Mouse (Mus musculus) CH12.LX (cell line): Measurements from ENCODE around the gene Prkd3. TPM values are rescaled to one million over a fixed set of nuclear protein-coding genes. Genes with fewer than 3 reads are reported as not detected.

Experiments used
- DNase-seq: peaks from one replicate; pipeline ENCODE4 v3.0.0-alpha.2; 2013; ENCODE audit errors: extremely low read depth
- H3K27ac ChIP-seq: 2 replicates; pipeline ENCODE4 v1.5.1; 2012; ENCODE audit warnings: low read depth, mild to moderate bottlenecking, control low read depth, moderate library complexity; ENCODE audit not compliant: insufficient read depth
- H3K27me3 ChIP-seq: replicated peaks from 2 replicates; pipeline ENCODE3; 2012; ENCODE audit warnings: inconsistent platforms
- H3K36me3 ChIP-seq, 2 experiments: replicated peaks in 1 of 2; 2 replicates each; pipeline versions ENCODE3 to v1.6.1; 2012; ENCODE audit warnings: inconsistent platforms in 1 of 2, low read length in 1 of 2, mild to moderate bottlenecking in 1 of 2, mixed read lengths in 1 of 2, moderate library complexity in 1 of 2; ENCODE audit not compliant: control insufficient read depth in 1 of 2, insufficient read depth in 1 of 2
- H3K4me1 ChIP-seq, 2 experiments: 2 replicates each; pipeline ENCODE4 v1.6.1; 2012; ENCODE audit warnings: inconsistent platforms in 1 of 2, moderate library complexity in 1 of 2; ENCODE audit not compliant: insufficient read depth in 2 of 2, control insufficient read depth in 1 of 2
- H3K4me2 ChIP-seq: 2 replicates; pipeline ENCODE4 v1.6.1; 2012; ENCODE audit warnings: low read depth, mild to moderate bottlenecking, control low read depth; ENCODE audit not compliant: poor library complexity, insufficient read depth, severe bottlenecking
- H3K4me3 ChIP-seq, 3 experiments: fragments of 150-350 bp in 1 of 3; sonication (generic) in 1 of 3; replicated peaks in 1 of 3; 2 replicates each; pipeline versions ENCODE3 to v1.5.1; 2011 to 2012; ENCODE audit warnings: low read depth in 2 of 3, low read length in 2 of 3, mild to moderate bottlenecking in 2 of 3, moderate library complexity in 2 of 3, control low read depth in 1 of 3, improper control_type of control experiment in 1 of 3, inconsistent platforms in 1 of 3, mixed read lengths in 1 of 3; ENCODE audit not compliant: poor library complexity in 1 of 3
- H3K79me2 ChIP-seq: replicated peaks from 2 replicates; pipeline ENCODE4 v1.6.1; 2012; ENCODE audit warnings: mild to moderate bottlenecking, moderate library complexity; ENCODE audit not compliant: control insufficient read depth, poor library complexity, insufficient read depth, severe bottlenecking; ENCODE audit errors: extremely low read depth
- H3K9ac ChIP-seq: 2 replicates; pipeline ENCODE4 v1.6.1; 2012; ENCODE audit warnings: low read depth, mild to moderate bottlenecking, control low read depth, moderate library complexity; ENCODE audit not compliant: insufficient read depth
- H3K9me3 ChIP-seq: replicated peaks from 2 replicates; pipeline ENCODE3; 2012; ENCODE audit warnings: low read length, inconsistent platforms, mixed read lengths
- BHLHE40 ChIP-seq: IDR thresholded peaks from 2 replicates; pipeline ENCODE4 v1.6.1; 2011; ENCODE audit warnings: mild to moderate bottlenecking, low read depth, low read length, improper control_type of control experiment
- CTCF ChIP-seq, 2 experiments: IDR thresholded peaks in 1 of 2; conservative IDR thresholded peaks in 1 of 2; 2 replicates each; pipeline ENCODE4 v1.5.1; 2011 to 2012; ENCODE audit warnings: low read depth in 2 of 2, low read length in 2 of 2, improper control_type of control experiment in 1 of 2, inconsistent platforms in 1 of 2, mild to moderate bottlenecking in 1 of 2, moderate library complexity in 1 of 2
- E2F4 ChIP-seq: IDR thresholded peaks from 2 replicates; pipeline ENCODE4 v1.6.1; 2011; ENCODE audit warnings: low read depth, low read length, improper control_type of control experiment; ENCODE audit not compliant: insufficient replicate concordance
- ELF1 ChIP-seq: IDR thresholded peaks from 2 replicates; pipeline ENCODE4 v1.6.1; 2014; ENCODE audit warnings: low read depth, mild to moderate bottlenecking, inconsistent platforms, low read length, improper control_type of control experiment
- EP300 ChIP-seq: IDR thresholded peaks from 2 replicates; pipeline ENCODE4 v1.6.1; 2011; ENCODE audit warnings: low read length, improper control_type of control experiment
- GABPA ChIP-seq: IDR thresholded peaks from 2 replicates; pipeline ENCODE4 v1.6.1; 2012; ENCODE audit warnings: low read depth, low read length, improper control_type of control experiment, inconsistent platforms; ENCODE audit not compliant: insufficient replicate concordance
- IRF4 ChIP-seq: IDR thresholded peaks from 2 replicates; pipeline ENCODE4 v1.6.1; 2014; ENCODE audit warnings: low read depth, mild to moderate bottlenecking, inconsistent platforms, low read length, improper control_type of control experiment
- JUN ChIP-seq: IDR thresholded peaks from 2 replicates; pipeline ENCODE4 v1.6.1; 2011; ENCODE audit warnings: low read depth, mild to moderate bottlenecking, low read length, improper control_type of control experiment, moderate library complexity; ENCODE audit not compliant: insufficient read depth
- MAX ChIP-seq: IDR thresholded peaks from 2 replicates; pipeline ENCODE4 v1.6.1; 2011; ENCODE audit warnings: low read length, improper control_type of control experiment
- MAZ ChIP-seq: IDR thresholded peaks from 2 replicates; pipeline ENCODE4 v1.6.1; 2012; ENCODE audit warnings: low read depth, mild to moderate bottlenecking, inconsistent platforms, low read length, improper control_type of control experiment, moderate library complexity
- MXI1 ChIP-seq: IDR thresholded peaks from 2 replicates; pipeline ENCODE4 v1.6.1; 2011; ENCODE audit warnings: mild to moderate bottlenecking, low read depth, low read length, improper control_type of control experiment
- NELFE ChIP-seq: IDR thresholded peaks from 2 replicates; pipeline ENCODE4 v1.6.1; 2011; ENCODE audit warnings: low read depth, low read length, improper control_type of control experiment
- PAX5 ChIP-seq: IDR thresholded peaks from 2 replicates; pipeline ENCODE4 v1.6.1; 2012; ENCODE audit warnings: low read length, inconsistent platforms, mixed read lengths
- RAD21 ChIP-seq: IDR thresholded peaks from 2 replicates; pipeline ENCODE4 v1.6.1; 2011; ENCODE audit warnings: low read depth, mild to moderate bottlenecking, low read length, improper control_type of control experiment, moderate library complexity
- RCOR1 ChIP-seq: conservative IDR thresholded peaks from 2 replicates; pipeline ENCODE4 v1.6.1; 2012; ENCODE audit warnings: low read depth, mild to moderate bottlenecking, inconsistent platforms, low read length, improper control_type of control experiment
- SMC3 ChIP-seq: IDR thresholded peaks from 2 replicates; pipeline ENCODE4 v1.6.1; 2011; ENCODE audit warnings: low read depth, low read length, improper control_type of control experiment
- TCF12 ChIP-seq: IDR thresholded peaks from 2 replicates; pipeline ENCODE4 v1.6.1; 2014; ENCODE audit warnings: low read depth, mild to moderate bottlenecking, inconsistent platforms, low read length, improper control_type of control experiment
- UBTF ChIP-seq: IDR thresholded peaks from 2 replicates; pipeline ENCODE4 v1.6.1; 2012; ENCODE audit warnings: low read depth, mild to moderate bottlenecking, inconsistent platforms, low read length, improper control_type of control experiment, moderate library complexity
- ZC3H11A ChIP-seq: IDR thresholded peaks from 2 replicates; pipeline ENCODE4 v1.6.1; 2012; ENCODE audit warnings: low read depth, mild to moderate bottlenecking, inconsistent platforms, low read length, improper control_type of control experiment
- ZKSCAN1 ChIP-seq: IDR thresholded peaks from 2 replicates; pipeline ENCODE4 v1.6.1; 2012; ENCODE audit warnings: low read depth, inconsistent platforms, low read length, improper control_type of control experiment, borderline replicate concordance
- dilution Hi-C: fragments of 300-500 bp; cut with MboI; formaldehyde crosslinking; loops from 2 replicates; pipeline ENCODE4 v1.14.3; 2020; ENCODE audit warnings: low sequenced_read_pairs; ENCODE audit not compliant: extremely low pct_unique_long_range_greater_than_20kb, extremely low pct_ligation_motif_present
- in situ Hi-C: fragments of 300-500 bp; cut with MboI; formaldehyde crosslinking; loops from 3 replicates; pipeline ENCODE4 v1.14.3; 2019; ENCODE audit warnings: low sequenced_read_pairs, low pct_ligation_motif_present, low pct_unique_long_range_greater_than_20kb, mixed read lengths
- polyA plus RNA-seq: library from polyadenylated mRNA; unstranded; fragments of >175 nt; gene quantifications from 2 replicates; pipeline ENCODE4 v1.2.1, GENCODE M21; 2012; ENCODE audit warnings: low read depth; ENCODE audit not compliant: insufficient read length
- total RNA-seq, 2 experiments: library from RNA; depleted of rRNA; stranded (reverse); fragments of 300-350 nt in 1 of 2; fragments of >200 nt in 1 of 2; gene quantifications; 2 replicates each; pipeline ENCODE4 v1.2.3; 2012 to 2014

Prkd3 gene
- total and polyA plus RNA-seq, 3 experiments, result not detected

- H3K27me3 ChIP-seq, result no peaks in the 10 kb centered on the region
- no peak overlapping the region for H3K9ac ChIP-seq
- H3K4me3 ChIP-seq, result no peak overlapping the region
- no peak for DNase-seq
- in situ Hi-C loops, result no loop called here
- H3K4me2 ChIP-seq, result no peak overlapping the region
- dilution Hi-C loops, result no loop called here
- no peaks in the 10 kb centered on the region for H3K79me2 ChIP-seq
- no peaks in the 10 kb centered on the region for H3K36me3 ChIP-seq
- TF ChIP-seq NELFE (no peak), RCOR1 (no peak), ZC3H11A (no peak), MAX (no peak), EP300 (no peak), JUN (no peak), MAZ (no peak), ELF1 (no peak), PAX5 (no peak)
- no peak overlapping the region for H3K27ac ChIP-seq
- H3K9me3 ChIP-seq, result no peaks in the 10 kb centered on the region
- H3K4me1 ChIP-seq, result peaks cover 0 to 3% of the 10 kb centered on the region in 2 experiments; a peak in 1 of 4 replicates
Measured at GRCm38 (mm10) chr17:78964387-78964786, 56.2 kb downstream of the Prkd3 start.

GRCm38 (mm10) chr17:78959473-78959872, 61.1 kb downstream of the Prkd3 start:
- Histone ChIP-seq H3K4me2 (peak overlapping the region; percentile 50; the same call in 1 of the 2 replicates), H3K36me3 (no peaks in the 10 kb centered on the region), H3K4me3 (no peak overlapping the region), H3K9me3 (no peaks in the 10 kb centered on the region), H3K27me3 (no peaks in the 10 kb centered on the region), H3K27ac (no peak overlapping the region), H3K4me1 (peaks cover 0 to 5% of the 10 kb centered on the region in 2 experiments; a peak in 2 of 4 replicates), H3K9ac (no peak overlapping the region), H3K79me2 (no peaks in the 10 kb centered on the region)
- peak; percentile 68 for TF ChIP-seq RAD21
- TF ChIP-seq CTCF (conservative IDR thresholded peaks at IDR 0.05 in 1 of 2, IDR thresholded peaks at IDR 0.05 in 1 of 2; ENCODE audit: low read depth in 2 of 2, low read length in 2 of 2), result peak; percentile 17 to 63; a peak in 2 of 4 replicates
- TF ChIP-seq TCF12, result no peak
- peak; percentile 47 for TF ChIP-seq SMC3
- in situ Hi-C loops, result no loop called here
- dilution Hi-C loops, result no loop called here
- no peak for DNase-seq

GRCm38 (mm10) chr17:78953240-78953639, 67.4 kb downstream of the Prkd3 start:
- Histone ChIP-seq H3K4me2 (no peak overlapping the region), H3K36me3 (peaks cover 0 to under 1% of the 10 kb centered on the region in 2 experiments)

More at GRCm38 (mm10) chr17:78953240-78953639, 67.4 kb downstream of the Prkd3 start:
- H3K4me3 ChIP-seq, result no peak overlapping the region
- peaks cover 0 to 2% of the 10 kb centered on the region in 2 experiments; a peak in 1 of 4 replicates for H3K4me1 ChIP-seq
- no peak overlapping the region for H3K9ac ChIP-seq
- H3K27me3 ChIP-seq, result no peaks in the 10 kb centered on the region
- H3K9me3 ChIP-seq, result no peaks in the 10 kb centered on the region
- no peak overlapping the region for H3K27ac ChIP-seq
- in situ Hi-C loops, result no loop called here
- DNase-seq, result no peak
- TF ChIP-seq MXI1 (no peak), RCOR1 (no peak), ZKSCAN1 (no peak), UBTF (no peak), IRF4 (no peak), GABPA (no peak), JUN (no peak), BHLHE40 (no peak), E2F4 (no peak)
- TF ChIP-seq, all 38 proteins: peak for 0
- dilution Hi-C loops, result no loop called here
- H3K79me2 ChIP-seq, result no peaks in the 10 kb centered on the region
